Mouse (Mus musculus) mesoderm, embryonic 11.5 days (tissue): ENCODE measurements around the gene Ift74.

ENCODE experiments used
- DNase-seq: peaks from one replicate; pipeline ENCODE4 v3.0.0-alpha.2; 2012; ENCODE audit warnings: low read depth, low spot score

The Ift74 gene

GRCm38 (mm10) chr4:94692175-94692574 lies 77.9 kb downstream of the Ift74 start:
- DNase-seq = no peak

GRCm38 (mm10) chr4:94696368-94696767 lies 82.1 kb downstream of the Ift74 start:
- DNase-seq = no peak

- no peak for DNase-seq
Observed at GRCm38 (mm10) chr4:94711002-94711401, 96.7 kb downstream of the Ift74 start.

GRCm38 (mm10) chr4:94711426-94711825 lies 97.1 kb downstream of the Ift74 start:
- peak; percentile 21 for DNase-seq

DNA sequence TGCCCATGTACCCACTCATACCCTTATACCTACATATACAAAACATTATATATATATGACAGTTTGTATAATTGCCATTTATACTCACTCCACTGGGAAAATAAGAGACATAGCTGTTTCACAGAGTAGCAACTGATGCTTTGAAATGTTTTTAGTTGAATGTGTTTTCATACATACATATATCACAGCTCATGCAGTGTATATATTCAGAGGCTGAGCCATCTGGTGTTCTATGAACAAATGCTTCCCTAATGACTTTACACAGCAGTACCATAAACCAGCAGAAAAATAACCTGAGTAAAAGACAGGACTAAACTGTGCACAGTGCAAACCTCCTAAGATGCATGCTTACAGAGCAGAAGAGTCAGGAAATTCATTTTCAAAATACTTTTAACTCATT lies 99.5 kb downstream of the Ift74 start:
- no peak for DNase-seq

DNA sequence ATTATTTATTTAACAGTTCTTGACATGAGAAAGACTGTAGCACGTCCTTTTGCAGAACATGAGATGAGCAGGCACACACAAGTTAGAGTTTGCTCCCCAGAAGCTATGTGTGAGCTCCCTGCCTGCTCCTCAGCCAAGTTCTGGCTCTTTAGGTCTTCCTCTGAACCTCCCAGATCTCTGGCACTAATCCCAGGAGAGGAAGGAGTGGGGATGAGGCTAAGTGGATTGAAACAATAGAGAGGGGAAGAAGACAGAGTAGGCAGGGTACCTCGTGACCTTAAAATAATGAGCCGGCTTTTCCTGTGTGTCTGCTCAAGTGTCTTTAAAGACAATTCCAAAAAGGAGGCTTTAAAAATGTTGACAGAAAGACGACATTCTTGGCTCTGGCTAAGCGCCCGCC lies 100.9 kb downstream of the Ift74 start:
- no peak for DNase-seq

- DNase-seq = no peak
Observed at GRCm38 (mm10) chr4:94725799-94726198, 111.5 kb downstream of the Ift74 start.

DNA sequence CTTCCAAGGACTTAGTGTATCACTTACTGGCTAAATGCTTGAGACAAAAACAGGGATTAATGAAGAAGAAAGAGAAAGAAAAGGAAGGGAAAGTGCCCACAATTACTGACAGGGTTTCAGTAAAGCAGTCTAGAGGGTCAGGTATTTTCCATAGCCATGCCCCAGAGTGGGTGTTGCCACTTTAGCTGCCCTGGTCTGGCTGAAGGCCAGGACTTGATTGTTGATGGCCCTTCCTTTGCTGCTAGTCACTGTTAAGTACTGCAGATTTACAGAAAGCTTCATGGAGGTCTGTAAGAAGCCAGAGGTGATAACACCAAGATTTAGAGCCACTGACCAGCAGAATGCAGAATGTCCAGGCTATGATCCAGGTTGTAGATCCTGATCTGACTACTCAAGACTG lies 118.4 kb downstream of the Ift74 start:
- no peak for DNase-seq

GRCm38 (mm10) chr4:94737326-94738295 lies 123.3 kb downstream of the Ift74 start:
- DNase-seq = no peak

DNA sequence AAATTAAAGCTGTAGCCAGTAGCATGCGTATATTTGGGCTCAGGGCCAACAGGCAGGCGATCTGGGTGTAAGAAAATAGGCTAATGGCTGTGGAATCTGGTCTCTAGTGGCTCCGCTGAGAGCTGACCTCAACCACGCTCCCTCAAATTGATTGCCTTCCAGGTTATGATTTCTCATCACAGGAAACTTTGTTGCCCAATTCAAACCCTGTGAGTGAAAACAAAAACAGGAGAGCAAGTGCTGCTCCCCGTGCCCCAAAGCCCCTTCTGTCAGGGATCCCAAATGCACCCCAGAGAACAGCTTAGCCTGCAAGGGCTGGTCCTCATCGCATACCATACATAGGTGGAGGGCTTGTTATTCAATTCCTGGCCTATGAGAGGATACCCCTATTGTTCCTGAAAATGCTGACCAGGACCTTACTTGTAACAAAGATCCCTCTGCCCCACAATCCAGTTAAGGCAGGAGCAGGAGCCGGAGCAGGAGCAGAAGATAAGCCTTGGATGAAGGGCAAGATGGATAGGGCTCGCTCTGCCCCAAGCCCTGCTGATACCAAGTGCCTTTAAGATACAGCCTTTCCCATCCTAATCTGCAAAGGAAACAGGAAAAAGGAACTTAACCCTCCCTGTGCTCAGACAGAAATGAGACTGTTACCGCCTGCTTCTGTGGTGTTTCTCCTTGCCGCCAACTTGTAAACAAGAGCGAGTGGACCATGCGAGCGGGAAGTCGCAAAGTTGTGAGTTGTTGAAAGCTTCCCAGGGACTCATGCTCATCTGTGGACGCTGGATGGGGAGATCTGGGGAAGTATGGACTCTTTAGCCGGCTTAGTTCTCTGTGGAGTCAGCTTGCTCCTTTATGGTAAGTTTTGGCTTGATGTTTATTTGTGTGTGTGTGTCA lies 124.8 kb downstream of the Ift74 start, which contains the start of gene Tek:
TSS of gene Tek (plus strand) at position 452 of the 894 bp plus-strand sequence.
- DNase-seq = no peak

- DNase-seq = no peak
Observed at GRCm38 (mm10) chr4:94741824-94742223, 127.5 kb downstream of the Ift74 start.
